Mouse (Mus musculus) urinary bladder, adult 18-20 months (tissue): ENCODE data around the gene Slc9a9.

ENCODE experiments used
- DNase-seq, 2 experiments: peaks; one replicate each; pipeline ENCODE4 v3.0.0; 2022; ENCODE audit warnings: low spot score in 2 of 2, mixed read lengths in 2 of 2

Gene Slc9a9

DNA sequence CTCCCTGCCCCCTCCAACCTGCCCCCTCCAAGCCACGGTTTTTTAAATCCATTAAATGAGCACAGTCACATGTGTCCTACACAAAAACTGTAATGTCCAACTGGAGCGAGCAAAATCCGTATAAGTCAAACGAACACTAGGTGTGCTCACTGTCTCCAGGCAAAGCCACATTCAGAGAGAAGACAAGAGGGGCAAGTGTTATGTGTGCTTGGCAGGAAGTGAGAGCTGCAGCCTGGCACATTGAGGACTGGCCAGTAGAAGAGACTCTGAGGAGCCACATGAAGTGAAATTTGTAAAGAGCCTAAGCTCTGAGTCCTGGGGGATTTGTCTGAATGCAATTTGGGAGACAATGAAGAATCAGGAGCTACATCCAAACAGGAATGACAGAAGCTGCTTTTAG is 481.3 kb downstream of the Slc9a9 start:
- DNase-seq, result no peak

GRCm38 (mm10) chr9:95151746-95152145 is 482.0 kb downstream of the Slc9a9 start:
- DNase-seq, result no peak

- no peak for DNase-seq
These were observed 484.3 kb downstream of the Slc9a9 start for GRCm38 (mm10) chr9:95153966-95154365.

DNA sequence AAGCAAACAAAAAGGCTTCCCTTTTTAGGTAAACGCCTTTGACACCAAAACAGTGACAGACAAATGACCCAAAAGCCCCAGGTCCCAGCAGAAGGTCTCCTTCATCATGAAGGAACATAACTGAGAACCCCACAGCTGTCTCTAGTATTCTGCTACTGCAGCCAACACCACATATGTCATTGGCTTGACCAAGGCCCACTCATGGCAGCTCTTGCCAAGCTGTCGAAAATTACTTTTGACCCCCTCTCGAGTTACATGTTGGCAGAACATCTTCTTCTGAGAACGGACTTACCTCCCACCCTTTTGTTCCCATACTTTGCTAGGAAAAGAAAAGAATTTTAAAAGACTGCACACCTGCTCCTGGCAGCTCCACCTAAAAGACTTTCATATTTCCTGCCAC is 488.2 kb downstream of the Slc9a9 start:
- DNase-seq, result no peak

- DNase-seq, result no peak
These were observed 489.2 kb downstream of the Slc9a9 start for GRCm38 (mm10) chr9:95158916-95159315.

DNA sequence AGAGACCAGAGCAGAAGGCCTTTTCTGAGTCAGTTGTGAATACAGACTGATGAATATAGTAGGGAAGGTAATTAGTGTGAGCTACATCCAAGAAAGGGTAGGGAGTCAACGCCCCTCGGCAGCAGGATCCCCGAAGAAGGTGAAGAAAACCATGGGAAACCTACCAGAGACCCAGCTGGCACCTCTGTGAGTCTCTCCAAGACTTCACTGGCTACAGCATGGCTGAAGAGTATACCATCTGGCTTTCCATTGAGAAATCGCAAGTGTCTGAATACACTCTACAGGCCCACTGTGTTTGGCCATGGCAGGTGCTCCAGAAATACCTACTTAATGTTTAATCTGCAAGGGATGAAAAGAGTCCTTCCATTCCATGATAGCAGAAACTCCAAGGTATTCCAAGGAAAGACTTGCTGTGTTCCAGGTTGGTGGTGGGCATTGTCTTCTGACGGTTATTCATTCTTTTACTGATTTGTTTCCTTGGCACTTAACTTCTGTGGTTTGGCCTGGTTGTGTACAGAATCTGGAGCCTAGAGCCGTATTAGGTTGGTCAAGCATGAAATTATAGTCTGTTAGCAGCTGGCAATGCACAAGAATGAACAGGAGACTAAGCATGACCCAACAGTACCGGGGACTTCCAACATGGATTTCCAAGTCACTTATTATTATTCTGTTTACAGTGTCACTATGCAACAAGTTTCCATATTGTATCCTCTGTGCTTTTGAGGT is 491.0 kb downstream of the Slc9a9 start:
- no peak for DNase-seq

DNA sequence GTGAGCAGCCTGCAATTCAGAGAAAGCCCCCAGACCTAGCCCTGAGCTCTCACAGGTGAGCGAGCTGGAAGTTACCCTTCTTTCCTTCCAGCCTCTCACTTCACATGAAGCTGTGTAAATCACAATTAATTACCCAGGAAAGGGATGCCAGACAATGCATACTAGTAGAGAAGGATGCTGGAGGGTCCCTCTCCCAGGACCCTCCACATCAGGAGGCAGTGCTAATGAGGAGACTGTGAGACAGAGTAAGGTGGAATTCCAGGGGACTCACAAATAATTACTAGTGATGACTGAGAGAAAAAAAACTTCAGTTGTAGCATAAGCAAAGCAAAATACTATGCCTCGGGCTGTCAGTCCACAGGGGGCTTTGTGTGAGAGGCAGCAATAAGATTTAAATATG is 492.0 kb downstream of the Slc9a9 start:
- no peak for DNase-seq

DNA sequence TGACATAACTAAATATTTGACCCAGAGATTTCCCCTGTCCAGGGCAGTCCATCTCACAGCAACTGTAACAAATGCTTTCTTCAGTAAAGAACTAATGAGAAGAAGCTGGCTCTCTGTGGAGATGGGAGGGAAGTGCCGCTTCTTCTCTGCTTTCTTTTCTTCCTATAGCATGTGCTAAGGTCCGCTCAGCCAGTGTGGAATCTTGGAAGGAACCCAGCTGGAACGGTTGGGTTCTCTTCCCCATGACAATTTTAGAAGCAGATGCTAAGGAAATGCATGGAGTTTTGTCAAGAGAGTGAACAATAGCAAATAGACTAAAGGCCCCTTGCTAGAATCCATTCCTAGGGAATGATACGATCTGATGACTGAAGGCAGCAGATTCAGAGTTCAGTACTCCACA is 496.5 kb downstream of the Slc9a9 start:
- DNase-seq, result no peak

DNA sequence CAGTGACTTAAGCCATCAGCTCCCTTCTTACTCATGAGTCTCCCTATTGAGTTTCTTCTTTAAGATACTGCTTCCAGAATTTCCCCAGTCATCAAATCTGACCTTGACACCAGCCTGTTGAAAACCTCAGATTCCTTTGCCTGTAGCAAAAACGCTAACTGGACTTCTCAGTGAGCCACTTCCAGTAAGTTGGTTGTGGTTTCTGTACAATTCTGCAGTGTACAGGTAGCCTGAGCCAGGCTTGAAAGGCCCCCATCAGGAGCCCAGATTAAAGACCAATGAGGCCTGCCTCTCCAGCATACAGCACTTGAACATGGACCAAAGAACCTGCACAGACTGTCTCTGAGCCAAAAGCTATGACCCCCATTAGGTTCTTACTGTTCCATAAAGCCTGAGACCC is 498.1 kb downstream of the Slc9a9 start:
- DNase-seq, result no peak

GRCm38 (mm10) chr9:95168487-95169008 is 498.8 kb downstream of the Slc9a9 start:
- DNase-seq, result no peak

DNA sequence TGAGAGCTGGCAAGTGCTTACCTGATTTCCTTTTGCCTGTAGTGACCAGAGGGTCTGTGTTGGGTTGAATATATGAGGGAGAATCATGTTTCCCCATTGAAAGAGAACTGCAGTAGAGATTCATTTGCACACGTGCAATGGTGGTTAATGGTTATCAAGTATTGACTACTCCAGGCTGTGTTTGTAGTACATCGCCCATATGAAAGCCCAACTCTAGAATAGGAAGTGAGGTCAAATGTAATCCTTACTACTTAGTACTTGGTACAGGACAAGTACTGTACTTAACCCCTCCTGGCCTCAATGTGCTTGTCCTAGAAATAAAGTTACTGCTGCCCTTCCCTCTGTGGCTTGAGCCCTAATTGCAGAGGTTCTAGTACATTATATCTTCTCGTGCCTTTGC is 508.5 kb downstream of the Slc9a9 start:
- DNase-seq, result no peak

GRCm38 (mm10) chr9:95180005-95180404 is 510.3 kb downstream of the Slc9a9 start:
- DNase-seq, result no peak

DNA sequence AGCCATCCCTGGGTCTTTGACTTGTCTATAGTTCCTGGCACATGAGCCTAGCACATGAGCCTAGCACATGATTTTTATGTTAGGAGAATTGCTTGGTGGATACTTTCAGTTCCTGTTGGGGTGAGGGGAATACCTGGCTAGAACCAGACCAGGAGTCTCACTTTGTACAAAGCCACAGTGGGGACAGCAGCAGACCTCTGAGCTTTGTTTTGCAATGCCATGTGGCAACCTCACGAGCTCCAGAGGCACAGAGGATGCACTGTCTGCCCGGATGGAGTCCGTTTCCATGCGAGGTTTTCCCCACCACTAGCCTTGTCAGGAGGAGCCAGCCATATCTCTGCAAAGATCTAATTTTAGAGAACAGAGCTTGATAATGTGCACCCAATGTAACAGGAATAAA is 510.9 kb downstream of the Slc9a9 start:
- no peak for DNase-seq

DNA sequence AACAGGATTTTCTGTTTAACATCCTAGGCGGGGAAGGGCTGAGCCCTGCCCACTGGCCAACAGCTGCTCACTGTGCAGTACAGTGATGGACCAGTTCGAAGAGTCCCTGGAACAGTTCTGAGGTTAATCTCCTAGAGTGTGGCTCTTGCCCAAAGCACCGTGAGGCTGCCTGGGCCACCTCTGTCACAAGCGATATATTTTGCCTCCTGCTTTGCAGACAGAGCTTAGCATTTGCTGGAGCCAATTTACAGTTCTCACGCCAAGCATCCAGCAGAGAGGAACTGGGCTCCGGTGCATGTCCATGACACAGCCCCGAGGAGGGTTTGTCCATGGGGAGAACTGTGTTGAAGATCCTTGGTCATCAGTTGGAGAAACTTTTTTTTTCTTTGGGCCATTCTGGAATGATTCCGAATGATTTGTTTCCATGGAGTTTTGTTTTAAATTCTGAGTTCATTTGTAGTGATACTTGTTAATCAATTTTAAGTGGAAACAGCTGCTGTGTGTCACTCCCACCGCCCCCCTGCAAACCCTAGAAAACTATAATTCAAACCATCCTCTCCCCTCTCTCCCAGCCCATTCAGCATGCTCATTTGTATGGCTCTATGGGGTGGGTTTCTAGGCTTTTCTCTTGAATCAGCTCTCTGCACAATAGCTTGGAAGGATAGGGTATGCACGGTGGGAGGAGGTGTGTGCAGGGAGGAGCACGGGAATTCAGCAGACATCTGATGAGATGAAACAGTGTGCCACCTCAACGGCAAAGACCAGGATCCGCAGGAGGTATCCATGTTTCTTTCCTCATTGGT is 511.7 kb downstream of the Slc9a9 start:
- no peak for DNase-seq

DNA sequence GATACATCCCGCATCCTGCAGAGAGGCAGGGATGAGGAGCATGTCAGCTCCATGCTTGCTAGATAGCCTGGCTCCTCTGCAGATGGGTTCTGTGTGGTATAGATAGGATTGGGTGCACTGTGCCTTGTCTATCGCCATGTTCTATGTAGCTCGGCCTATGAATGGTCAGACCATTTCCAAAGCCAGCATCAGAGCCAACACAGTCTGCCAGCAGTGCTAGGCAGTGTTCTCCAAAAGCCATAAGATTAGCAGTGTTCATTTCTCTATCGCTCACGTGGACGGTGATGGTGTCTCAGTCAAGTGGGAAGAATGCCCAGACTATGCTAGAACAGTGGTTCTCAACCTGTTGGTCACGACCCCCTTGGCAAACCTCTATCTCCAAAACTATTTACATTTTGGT is 512.6 kb downstream of the Slc9a9 start:
- DNase-seq, result no peak

DNA sequence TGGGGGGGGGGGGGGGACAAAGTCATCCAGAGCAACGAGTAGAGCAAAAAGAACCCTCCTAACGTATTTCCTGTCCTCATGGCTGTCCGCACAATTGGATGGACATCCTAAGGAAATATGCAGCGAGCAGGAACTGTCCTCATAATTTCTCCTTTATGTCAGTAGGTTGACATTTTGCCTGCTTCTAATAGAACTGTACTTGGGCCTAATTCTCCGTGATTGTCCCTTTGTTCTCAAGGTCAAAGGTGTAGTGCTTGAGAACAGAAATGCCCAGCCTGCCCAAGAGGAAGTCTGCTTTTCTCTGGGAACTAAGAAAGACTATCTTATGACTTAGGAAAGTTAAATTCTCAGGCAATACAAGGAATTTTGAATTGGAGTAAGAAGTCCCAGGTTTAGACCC is 514.7 kb downstream of the Slc9a9 start:
- DNase-seq, result no peak

DNA sequence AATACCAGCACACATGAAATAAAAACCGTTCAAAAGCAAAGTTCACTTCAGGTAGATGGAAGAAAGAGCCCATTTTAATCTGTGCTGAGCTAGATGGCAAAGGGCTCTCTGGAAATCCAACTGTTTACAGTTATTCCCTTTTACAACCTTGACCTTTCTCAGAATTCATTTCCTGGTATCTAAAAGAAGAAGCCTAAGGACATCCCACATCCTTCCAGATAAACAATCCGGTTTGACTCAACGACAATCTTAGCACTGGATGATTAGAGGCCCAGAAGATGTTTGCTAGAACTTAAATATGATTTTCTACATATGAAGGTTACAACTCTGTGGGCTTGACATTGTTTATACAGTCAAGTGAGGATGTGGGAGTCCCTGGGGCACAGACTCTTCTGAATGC is 516.1 kb downstream of the Slc9a9 start:
- no peak for DNase-seq

GRCm38 (mm10) chr9:95186386-95187289 is 516.9 kb downstream of the Slc9a9 start:
- no peak for DNase-seq

DNA sequence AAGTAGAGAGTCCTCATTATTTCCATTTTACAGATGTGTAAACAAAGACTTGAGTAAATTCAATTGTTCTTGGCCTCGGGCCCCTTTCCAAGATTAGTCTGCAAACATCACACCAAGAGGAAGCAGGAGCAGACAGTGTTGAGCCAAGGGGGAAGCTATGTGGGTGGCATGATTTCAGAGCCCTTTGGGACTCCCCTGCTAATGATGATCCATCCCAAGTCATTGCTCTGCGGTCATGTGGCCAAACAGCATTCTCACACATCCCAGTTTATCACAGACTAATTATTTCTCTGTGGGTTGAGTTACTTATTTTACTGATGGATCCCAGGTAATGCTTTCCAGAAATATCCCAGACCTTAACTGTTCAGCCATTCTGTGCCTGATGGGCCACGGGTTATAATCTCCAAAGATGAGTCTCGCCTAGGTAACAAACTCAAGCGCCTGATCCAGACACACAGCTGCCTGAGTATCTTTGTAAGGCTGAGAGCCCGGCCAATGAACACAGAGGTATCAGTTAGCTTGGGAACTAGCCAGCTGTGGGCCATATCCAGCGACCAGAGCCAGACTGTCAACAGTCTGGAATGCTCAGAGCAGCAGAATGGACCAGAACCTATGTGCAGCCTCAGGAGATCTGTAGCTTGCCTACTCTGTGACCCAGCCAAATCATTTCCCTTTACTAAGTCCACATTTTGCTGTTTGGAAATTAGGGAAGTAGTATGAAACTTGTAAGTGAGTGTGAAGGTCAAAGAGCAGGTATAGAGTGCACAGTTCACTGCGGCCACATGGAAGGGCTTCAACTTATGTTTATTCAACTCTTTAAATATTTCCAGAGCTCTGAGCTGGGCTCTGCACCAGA is 518.9 kb downstream of the Slc9a9 start:
- DNase-seq, result no peak

GRCm38 (mm10) chr9:95189218-95189605 is 519.5 kb downstream of the Slc9a9 start:
- no peak for DNase-seq

- DNase-seq, result no peak
These were observed 521.7 kb downstream of the Slc9a9 start for GRCm38 (mm10) chr9:95191442-95191841.
